ENCODE assay signal across 14 mouse cellular contexts in the genomic region with DNA sequence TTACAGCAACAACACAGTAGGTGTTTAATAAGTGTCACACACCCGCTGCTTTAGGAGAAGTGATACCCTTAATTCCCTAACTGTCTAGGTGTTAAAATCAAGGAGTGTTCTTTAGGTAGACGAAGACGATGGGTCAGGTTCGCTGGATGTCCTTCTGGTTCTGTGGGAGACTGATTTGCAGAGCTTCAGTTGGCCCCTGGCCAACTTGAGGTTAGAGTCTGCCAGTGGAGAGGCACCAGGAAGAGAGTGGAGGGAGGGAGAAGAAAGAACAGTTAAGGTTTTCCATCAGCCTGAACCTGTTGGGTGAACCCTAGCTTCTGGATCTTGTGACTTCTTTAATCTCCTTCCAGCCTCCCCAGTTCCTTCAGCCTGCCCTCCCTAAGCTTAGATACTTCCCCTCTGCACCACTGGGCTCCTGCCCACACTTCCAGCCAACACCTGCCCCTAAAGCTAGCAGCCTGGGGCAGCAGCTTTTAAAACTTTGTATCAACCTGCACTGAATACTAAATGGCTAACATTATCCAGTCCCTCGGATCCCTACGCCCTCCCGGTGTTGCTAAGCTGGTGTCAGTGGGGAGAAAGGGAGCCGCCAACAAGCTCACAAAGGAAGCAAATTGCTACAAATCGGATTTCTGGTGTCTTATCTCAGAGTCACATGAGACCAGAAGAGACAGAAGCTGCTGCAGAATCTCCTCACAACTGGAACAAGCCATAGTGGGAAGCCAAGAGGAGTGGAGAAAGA.
DNase-seq lines count a peak whose midpoint lies in the region; ATAC-seq lines count a peak whose summit lies in the region.
"Had no signal": no experiment of that assay in that cellular context is flagged by ENCODE, and none has a peak within 500 bp of the region (broad histone marks: within the 10 kb centered on the region; RNA-seq: fewer than 3 reads in every experiment).

No protein-coding gene starts in this region.

- H3K9ac ChIP-seq in embryonic facial prominence, embryonic 14.5 days (ENCODE audit: low read depth, low read length): no peak overlapping the region
- no peak overlapping the region for H3K9ac ChIP-seq in kidney, embryonic 15.5 days
- no peak overlapping the region for H3K9ac ChIP-seq in midbrain, embryonic 14.5 days (replicated peaks; ENCODE audit: low read length)
- no peak overlapping the region for H3K9ac ChIP-seq in midbrain, embryonic 15.5 days
- H3K9ac ChIP-seq: embryonic facial prominence, embryonic 15.5 days; forebrain, embryonic 13.5 days; heart, embryonic 15.5 days; hindbrain, embryonic 14.5 days; limb, embryonic 13.5 days had no signal

- 57% methylated on average over 9 of the region's 9 CpGs for WGBS in embryonic facial prominence, embryonic 14.5 days
- 63% methylated on average over 9 of the region's 9 CpGs for WGBS in embryonic facial prominence, embryonic 10.5 days
- WGBS in kidney, embryonic 15.5 days: 69% methylated on average over 9 of the region's 9 CpGs
- 43% methylated on average over 9 of the region's 9 CpGs for WGBS in midbrain, embryonic 14.5 days
- 43% methylated on average over 9 of the region's 9 CpGs for WGBS in midbrain, embryonic 15.5 days

- peak; percentile 18 for DNase-seq in embryonic facial prominence, embryonic 14.5 days (ENCODE audit: low spot score)
- no peak for DNase-seq in embryonic facial prominence, embryonic 10.5 days (ENCODE audit: low spot score)
- DNase-seq in kidney, adult 18-20 months: peak; percentile 7
- DNase-seq in midbrain, embryonic 14.5 days: peak; percentile 23
- peak; percentile 11 to 22 for DNase-seq in kidney, postnatal 4 days

- H3K9me3 ChIP-seq in embryonic facial prominence, embryonic 14.5 days (ENCODE audit: control insufficient read depth, low read length): peaks cover 4% of the 10 kb centered on the region; the same call in 1 of the 2 replicates
- H3K9me3 ChIP-seq in embryonic facial prominence, embryonic 10.5 days: no peaks in the 10 kb centered on the region
- no peaks in the 10 kb centered on the region for H3K9me3 ChIP-seq in kidney, embryonic 15.5 days (replicated peaks)
- H3K9me3 ChIP-seq in midbrain, embryonic 14.5 days (ENCODE audit: control insufficient read depth, low read length): peaks cover 8% of the 10 kb centered on the region; the same call in 1 of the 2 replicates
- peaks cover 3% of the 10 kb centered on the region; the same call in 1 of the 2 replicates for H3K9me3 ChIP-seq in midbrain, embryonic 15.5 days
- H3K9me3 ChIP-seq: embryonic facial prominence, embryonic 15.5 days; forebrain, embryonic 13.5 days; G1E; heart, embryonic 15.5 days; limb, embryonic 13.5 days had no signal

- no peaks in the 10 kb centered on the region for H3K36me3 ChIP-seq in embryonic facial prominence, embryonic 14.5 days (ENCODE audit: control insufficient read depth, insufficient read depth, low read length)
- no peaks in the 10 kb centered on the region for H3K36me3 ChIP-seq in embryonic facial prominence, embryonic 10.5 days (replicated peaks)
- no peaks in the 10 kb centered on the region for H3K36me3 ChIP-seq in kidney, embryonic 15.5 days
- no peaks in the 10 kb centered on the region for H3K36me3 ChIP-seq in midbrain, embryonic 14.5 days (ENCODE audit: control insufficient read depth, insufficient read depth, low read length)
- H3K36me3 ChIP-seq in midbrain, embryonic 15.5 days (replicated peaks): no peaks in the 10 kb centered on the region
- H3K36me3 ChIP-seq: embryonic facial prominence, embryonic 15.5 days; G1E; heart, embryonic 15.5 days; limb, embryonic 13.5 days had no signal

- no peaks in the 10 kb centered on the region for H3K27me3 ChIP-seq in embryonic facial prominence, embryonic 14.5 days (replicated peaks; ENCODE audit: control insufficient read depth, insufficient read depth, low read length)
- H3K27me3 ChIP-seq in embryonic facial prominence, embryonic 10.5 days (replicated peaks; ENCODE audit: low read depth, poor library complexity, severe bottlenecking): peaks cover 10% of the 10 kb centered on the region
- H3K27me3 ChIP-seq in kidney, embryonic 15.5 days: no peaks in the 10 kb centered on the region; the same call in 1 of the 2 replicates
- H3K27me3 ChIP-seq in midbrain, embryonic 14.5 days (ENCODE audit: control insufficient read depth, insufficient read depth, low read length): no peaks in the 10 kb centered on the region
- no peaks in the 10 kb centered on the region for H3K27me3 ChIP-seq in midbrain, embryonic 15.5 days (replicated peaks)
- H3K27me3 ChIP-seq: embryonic facial prominence, embryonic 15.5 days; forebrain, embryonic 13.5 days; heart, embryonic 15.5 days; limb, embryonic 13.5 days had no signal

- H3K4me1 ChIP-seq in embryonic facial prominence, embryonic 14.5 days (ENCODE audit: control insufficient read depth, insufficient read depth, low read length): no peaks in the 10 kb centered on the region
- no peaks in the 10 kb centered on the region for H3K4me1 ChIP-seq in embryonic facial prominence, embryonic 10.5 days
- H3K4me1 ChIP-seq in kidney, embryonic 15.5 days: no peaks in the 10 kb centered on the region
- H3K4me1 ChIP-seq in midbrain, embryonic 14.5 days (ENCODE audit: control insufficient read depth, insufficient read depth, low read length): no peaks in the 10 kb centered on the region
- H3K4me1 ChIP-seq in midbrain, embryonic 15.5 days: 0 out of 2 replicates have a peak, but pooled peaks cover 2% of the 10 kb centered on the region
- H3K4me1 ChIP-seq: embryonic facial prominence, embryonic 15.5 days; limb, embryonic 13.5 days had no signal

- no peak for ATAC-seq in embryonic facial prominence, embryonic 14.5 days (ENCODE audit: low read depth)
- no peak for ATAC-seq in kidney, embryonic 15.5 days (replicated peaks; ENCODE audit: low FRiP score)
- ATAC-seq in midbrain, embryonic 14.5 days (ENCODE audit: low FRiP score, low TSS enrichment): no peak
- no peak for ATAC-seq in midbrain, embryonic 15.5 days (replicated peaks)
- ATAC-seq in CD4-positive, CD25-positive, alpha-beta regulatory T cell, adult 4 months: no peak
- ATAC-seq: forebrain, embryonic 13.5 days had no signal

- no peak overlapping the region for H3K4me2 ChIP-seq in embryonic facial prominence, embryonic 14.5 days (ENCODE audit: low read depth, low read length)
- no peak overlapping the region for H3K4me2 ChIP-seq in kidney, embryonic 15.5 days
- no peak overlapping the region for H3K4me2 ChIP-seq in midbrain, embryonic 14.5 days (ENCODE audit: low read length)
- no peak overlapping the region for H3K4me2 ChIP-seq in midbrain, embryonic 15.5 days
- H3K4me2 ChIP-seq: embryonic facial prominence, embryonic 15.5 days; forebrain, embryonic 13.5 days; heart, embryonic 15.5 days; hindbrain, embryonic 14.5 days; limb, embryonic 13.5 days had no signal

- H3K4me3 ChIP-seq in embryonic facial prominence, embryonic 14.5 days (ENCODE audit: low read depth, low read length): no peak overlapping the region
- H3K4me3 ChIP-seq in embryonic facial prominence, embryonic 10.5 days: no peak overlapping the region
- no peak overlapping the region for H3K4me3 ChIP-seq in kidney, embryonic 15.5 days (replicated peaks)
- H3K4me3 ChIP-seq in midbrain, embryonic 14.5 days (replicated peaks; ENCODE audit: low read depth, low read length): no peak overlapping the region
- no peak overlapping the region for H3K4me3 ChIP-seq in midbrain, embryonic 15.5 days
- H3K4me3 ChIP-seq: embryonic facial prominence, embryonic 15.5 days; forebrain, embryonic 13.5 days; heart, embryonic 15.5 days; limb, embryonic 13.5 days had no signal

- H3K27ac ChIP-seq in embryonic facial prominence, embryonic 14.5 days (replicated peaks; ENCODE audit: low read depth, low read length): no peak overlapping the region
- no peak overlapping the region for H3K27ac ChIP-seq in embryonic facial prominence, embryonic 10.5 days (replicated peaks)
- H3K27ac ChIP-seq in kidney, embryonic 15.5 days: no peak overlapping the region
- no peak overlapping the region for H3K27ac ChIP-seq in midbrain, embryonic 14.5 days (replicated peaks; ENCODE audit: low read depth, low read length)
- no peak overlapping the region for H3K27ac ChIP-seq in midbrain, embryonic 15.5 days
- H3K27ac ChIP-seq: embryonic facial prominence, embryonic 15.5 days; forebrain, embryonic 13.5 days; heart, embryonic 15.5 days; hindbrain, embryonic 14.5 days; limb, embryonic 13.5 days had no signal
